8 mouse cellular contexts compared by ENCODE assay signal in the genomic region with DNA sequence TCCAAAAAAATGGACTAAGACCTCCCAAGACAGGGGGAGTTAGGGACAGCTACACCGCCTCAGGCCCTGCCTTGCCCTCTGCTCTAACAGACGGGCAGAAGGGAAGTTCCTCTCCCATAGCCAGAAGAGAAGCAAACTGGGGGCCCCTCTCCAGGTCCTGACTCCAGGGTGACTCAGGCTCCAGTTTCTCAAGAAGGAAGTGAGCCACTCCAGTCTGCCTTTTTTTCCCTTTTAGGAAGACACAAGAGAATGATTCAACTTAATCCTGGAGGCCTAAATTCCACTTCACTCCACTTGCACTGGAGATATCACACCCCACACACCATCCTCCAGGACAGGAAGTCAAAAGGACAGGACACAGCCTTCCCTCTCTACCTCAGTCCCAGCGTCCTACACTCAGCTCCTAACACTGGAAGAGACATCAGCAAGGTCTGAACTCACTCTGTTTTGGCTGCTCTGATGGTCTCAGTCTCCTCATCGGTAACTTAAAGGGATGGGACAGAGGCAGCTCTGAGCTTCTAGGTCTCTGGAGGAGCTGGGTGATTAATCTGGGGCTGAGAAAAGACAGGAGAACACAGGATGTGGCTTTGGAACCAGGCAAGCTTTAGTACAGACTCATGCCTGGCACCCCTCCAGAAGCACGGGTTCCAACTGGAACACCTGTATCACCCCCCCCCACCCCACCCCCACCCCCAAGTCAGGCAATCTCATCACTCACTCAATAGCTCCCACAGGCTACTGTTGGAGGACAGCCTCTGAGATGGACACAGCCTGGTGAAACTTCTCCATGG. TPM values are rescaled to one million over a fixed set of nuclear protein-coding genes. Genes with fewer than 3 reads are reported as not detected.
DNase-seq lines count a peak whose midpoint lies in the region; ATAC-seq lines count a peak whose summit lies in the region.

No protein-coding gene starts in this region.

- H3K4me2 ChIP-seq in lung, embryonic 16.5 days (ENCODE audit: low read depth, low read length), result peak overlapping the region; percentile 51
- H3K4me2 ChIP-seq in embryonic facial prominence, embryonic 12.5 days (replicated peaks), result peak overlapping the region; percentile 41
- no peak overlapping the region for H3K4me2 ChIP-seq in neural tube, embryonic 14.5 days (ENCODE audit: low read depth, low read length)

- peaks cover 3% of the 10 kb centered on the region; the same call in 1 of the 2 replicates for H3K9me3 ChIP-seq in lung, embryonic 16.5 days (ENCODE audit: control insufficient read depth, low read length)
- H3K9me3 ChIP-seq in embryonic facial prominence, embryonic 12.5 days, result peaks cover 3% of the 10 kb centered on the region
- H3K9me3 ChIP-seq in neural tube, embryonic 14.5 days (ENCODE audit: control insufficient read depth, low read length), result no peaks in the 10 kb centered on the region

- WGBS in lung, embryonic 16.5 days, result 23% methylated on average over 5 of the region's 5 CpGs
- 28% methylated on average over 5 of the region's 5 CpGs for WGBS in embryonic facial prominence, embryonic 12.5 days
- 68% methylated on average over 5 of the region's 5 CpGs for WGBS in neural tube, embryonic 14.5 days

- no peak for DNase-seq in lung, postnatal 25 days (ENCODE audit: low spot score)
- peak; percentile 46 for DNase-seq in kidney, postnatal 14 days
- DNase-seq in urinary bladder, postnatal 14 days (ENCODE audit: low spot score), result no peak
- no peak for DNase-seq in right cerebral cortex, postnatal 25 days
- DNase-seq in testis, postnatal 10 days (ENCODE audit: low spot score), result no peak

- peaks cover 81% of the 10 kb centered on the region for H3K4me1 ChIP-seq in lung, embryonic 16.5 days (replicated peaks; ENCODE audit: control insufficient read depth, insufficient read depth, low read length)
- H3K4me1 ChIP-seq in embryonic facial prominence, embryonic 12.5 days, result peaks cover 71% of the 10 kb centered on the region
- peaks cover 19% of the 10 kb centered on the region for H3K4me1 ChIP-seq in neural tube, embryonic 14.5 days (ENCODE audit: control insufficient read depth, insufficient read depth, low read length)

- no peaks in the 10 kb centered on the region for H3K27me3 ChIP-seq in lung, embryonic 16.5 days (ENCODE audit: control insufficient read depth, insufficient read depth, low read depth, low read length)
- H3K27me3 ChIP-seq in embryonic facial prominence, embryonic 12.5 days, result no peaks in the 10 kb centered on the region
- H3K27me3 ChIP-seq in neural tube, embryonic 14.5 days (ENCODE audit: control insufficient read depth, insufficient read depth, low read length), result no peaks in the 10 kb centered on the region

- H3K36me3 ChIP-seq in lung, embryonic 16.5 days (ENCODE audit: control insufficient read depth, insufficient read depth, low read length), result no peaks in the 10 kb centered on the region; the same call in 1 of the 2 replicates
- peaks cover 2% of the 10 kb centered on the region; the same call in 1 of the 2 replicates for H3K36me3 ChIP-seq in embryonic facial prominence, embryonic 12.5 days
- no peaks in the 10 kb centered on the region for H3K36me3 ChIP-seq in neural tube, embryonic 14.5 days (ENCODE audit: control insufficient read depth, insufficient read depth, low read length)

- no peak overlapping the region for H3K4me3 ChIP-seq in lung, embryonic 16.5 days (ENCODE audit: low read length)
- H3K4me3 ChIP-seq in embryonic facial prominence, embryonic 12.5 days, result no peak overlapping the region
- no peak overlapping the region for H3K4me3 ChIP-seq in neural tube, embryonic 14.5 days (ENCODE audit: low read depth, low read length)

- H3K9ac ChIP-seq in lung, embryonic 16.5 days (ENCODE audit: low read length), result peak overlapping the region; percentile 27
- H3K9ac ChIP-seq in embryonic facial prominence, embryonic 12.5 days, result peak overlapping the region; percentile 17; the same call in 1 of the 2 replicates
- H3K9ac ChIP-seq in neural tube, embryonic 14.5 days (replicated peaks; ENCODE audit: low read depth, low read length), result no peak overlapping the region

- peak overlapping the region; percentile 95 for H3K27ac ChIP-seq in lung, embryonic 16.5 days (ENCODE audit: low read length)
- H3K27ac ChIP-seq in embryonic facial prominence, embryonic 12.5 days, result peak overlapping the region; percentile 97
- H3K27ac ChIP-seq in neural tube, embryonic 14.5 days (ENCODE audit: low read depth, low read length), result peak overlapping the region; percentile 28; the same call in 1 of the 2 replicates

- no peak for ATAC-seq in lung, embryonic 16.5 days (ENCODE audit: low read depth)
- ATAC-seq in embryonic facial prominence, embryonic 12.5 days (ENCODE audit: insufficient number of reproducible peaks, insufficient read depth, low FRiP score, low TSS enrichment), result no peak
- no peak for ATAC-seq in neural tube, embryonic 14.5 days (ENCODE audit: low read depth)

RNA-seq across cellular contexts. Expression of a gene that starts 31.0 kb away (rescaled TPM):
- polyA plus RNA-seq in lung, embryonic 16.5 days (2015; fragmentation: Nextera tagmentation; extraction: Ambion mirVana), result 49.2 and 49.9 TPM in 2 replicates
- polyA plus RNA-seq in embryonic facial prominence, embryonic 12.5 days (2016; fragmentation: Nextera tagmentation; extraction: Ambion mirVana), result 43.0 and 46.5 TPM in 2 replicates
- polyA plus RNA-seq in neural tube, embryonic 14.5 days (2014; fragmentation: Nextera tagmentation; extraction: Ambion mirVana), result 10.3 and 11.0 TPM in 2 replicates

Comparison
In these comparisons a context has a peak if more than half of its experiments do, and no peak if none do; other contexts are left out.
1. H3K27ac ChIP-seq: peak in every context shown above with its lines; median percentile 97 in embryonic facial prominence, embryonic 12.5 days; 95 in lung, embryonic 16.5 days; 28 in neural tube, embryonic 14.5 days.